Mouse (Mus musculus) liver, embryonic 13.5 days (tissue): ENCODE measurements around the gene Mvb12b. TPM values are rescaled to one million over a fixed set of nuclear protein-coding genes. Genes with fewer than 3 reads are reported as not detected.
A peak's percentile ranks its signal among the peaks of the same experiment; 100 is the strongest.

Experiments
- ATAC-seq: fragments of 200-750 bp; cut with Nextera tagmentation; 2 replicates; pipeline ENCODE4 v1.8.0; 2017; ENCODE audit warnings: low read depth, mild to moderate bottlenecking, moderate number of reproducible peaks, moderate library complexity
- DNase-seq: peaks from one replicate; pipeline ENCODE4 v3.0.0; 2022
- H3K27ac ChIP-seq: fragments of 300-500 bp; sonication (generic); 2 replicates; pipeline ENCODE4 v1.5.1; 2015; ENCODE audit warnings: moderate library complexity, mild to moderate bottlenecking, inconsistent platforms
- H3K27me3 ChIP-seq: fragments of 300-500 bp; sonication (generic); 2 replicates; pipeline ENCODE4 v1.6.1; 2015; ENCODE audit warnings: mild to moderate bottlenecking, inconsistent platforms
- H3K36me3 ChIP-seq: fragments of 300-500 bp; sonication (generic); 2 replicates; pipeline ENCODE4 v1.6.1; 2015; ENCODE audit warnings: mild to moderate bottlenecking, inconsistent platforms
- H3K4me1 ChIP-seq: fragments of 300-500 bp; sonication (generic); replicated peaks from 2 replicates; pipeline ENCODE4 v1.6.1; 2015; ENCODE audit warnings: inconsistent platforms
- H3K4me2 ChIP-seq: fragments of 300-500 bp; sonication (generic); 2 replicates; pipeline ENCODE4 v1.6.1; 2015; ENCODE audit warnings: inconsistent platforms, mild to moderate bottlenecking, moderate library complexity
- H3K4me3 ChIP-seq: fragments of 300-500 bp; sonication (generic); replicated peaks from 2 replicates; pipeline ENCODE4 v1.5.1; 2015; ENCODE audit warnings: mild to moderate bottlenecking, inconsistent platforms
- H3K9ac ChIP-seq: fragments of 300-500 bp; sonication (generic); 2 replicates; pipeline ENCODE4 v1.6.1; 2015; ENCODE audit warnings: mild to moderate bottlenecking, inconsistent platforms
- H3K9me3 ChIP-seq: fragments of 300-500 bp; sonication (generic); replicated peaks from 2 replicates; pipeline ENCODE4 v1.6.1; 2016; ENCODE audit warnings: inconsistent platforms
- WGBS: fragments of 180-500 bp; shearing (Covaris S2); methylation state at CpG from one replicate; pipeline ENCODE4 v1.1.7; 2015; ENCODE audit not compliant: insufficient replicate concordance; 5-methylcytosine and 5-hydroxymethylcytosine counted together
- polyA plus RNA-seq: library from polyadenylated mRNA; unstranded; fragments of >200 nt; fragmentation: Nextera tagmentation; extraction: Ambion mirVana; gene quantifications from 2 replicates; pipeline ENCODE4 v1.2.1, GENCODE M21; 2015

Mvb12b gene
- polyA plus RNA-seq, 1 experiment from 2014 or later, result 11.8 TPM

GRCm38 (mm10) chr2:33821677-33822607 lies 65.8 kb downstream of the Mvb12b start:
- Histone ChIP-seq H3K9ac (peak overlapping the region; percentile 1; the same call in 1 of the 2 replicates), H3K36me3 (peaks cover 53% of the 10 kb centered on the region), H3K27ac (peak overlapping the region; percentile 55), H3K4me1 (peaks cover 25% of the 10 kb centered on the region), H3K4me2 (no peak overlapping the region), H3K9me3 (no peaks in the 10 kb centered on the region), H3K4me3 (no peak overlapping the region), H3K27me3 (no peaks in the 10 kb centered on the region)
- DNase-seq, result peak; percentile 71
- peak; percentile 75 for ATAC-seq
- WGBS, result 33% methylated on average over 13 of the region's 13 CpGs

- no peak for ATAC-seq
- Histone ChIP-seq H3K36me3 (peaks cover 46% of the 10 kb centered on the region), H3K9me3 (no peaks in the 10 kb centered on the region), H3K4me3 (no peak overlapping the region), H3K9ac (no peak overlapping the region), H3K4me2 (no peak overlapping the region), H3K27ac (no peak overlapping the region), H3K4me1 (peaks cover 14% of the 10 kb centered on the region), H3K27me3 (no peaks in the 10 kb centered on the region)
- WGBS, result 87% methylated on average over 3 of the region's 3 CpGs
- DNase-seq, result no peak
These were observed 67.3 kb downstream of the Mvb12b start for GRCm38 (mm10) chr2:33820450-33820849.

- ATAC-seq (no peak), DNase-seq (no peak)
- H3K9me3 ChIP-seq, result no peaks in the 10 kb centered on the region
- H3K4me2 ChIP-seq, result no peak overlapping the region
- WGBS, result 87% methylated on average over 5 of the region's 5 CpGs
- no peak overlapping the region for H3K27ac ChIP-seq
- peaks cover 10% of the 10 kb centered on the region for H3K4me1 ChIP-seq
- H3K36me3 ChIP-seq, result peaks cover 41% of the 10 kb centered on the region
- no peak overlapping the region for H3K9ac ChIP-seq
- H3K27me3 ChIP-seq, result no peaks in the 10 kb centered on the region
- H3K4me3 ChIP-seq, result no peak overlapping the region
These were observed 67.7 kb downstream of the Mvb12b start for GRCm38 (mm10) chr2:33820037-33820436.

- Histone ChIP-seq H3K36me3 (peaks cover 25% of the 10 kb centered on the region), H3K27ac (no peak overlapping the region), H3K4me2 (no peak overlapping the region), H3K27me3 (no peaks in the 10 kb centered on the region), H3K4me1 (peaks cover 8% of the 10 kb centered on the region), H3K9ac (no peak overlapping the region), H3K4me3 (no peak overlapping the region), H3K9me3 (no peaks in the 10 kb centered on the region)
- DNase-seq (no peak), ATAC-seq (no peak)
- WGBS, result 95% methylated on average over 2 of the region's 2 CpGs
These were observed 69.4 kb downstream of the Mvb12b start for GRCm38 (mm10) chr2:33818385-33818784.

- Histone ChIP-seq H3K9ac (no peak overlapping the region), H3K27ac (no peak overlapping the region), H3K4me3 (no peak overlapping the region), H3K4me1 (peaks cover 8% of the 10 kb centered on the region), H3K4me2 (no peak overlapping the region), H3K27me3 (no peaks in the 10 kb centered on the region), H3K9me3 (no peaks in the 10 kb centered on the region), H3K36me3 (peaks cover 19% of the 10 kb centered on the region)
- DNase-seq (no peak), ATAC-seq (no peak)
- WGBS, result 66% methylated on average over 9 of the region's 9 CpGs
These were observed 69.9 kb downstream of the Mvb12b start for GRCm38 (mm10) chr2:33817663-33818346.

GRCm38 (mm10) chr2:33817080-33817479 lies 70.7 kb downstream of the Mvb12b start:
- DNase-seq, result no peak

GRCm38 (mm10) chr2:33814581-33814980 lies 73.2 kb downstream of the Mvb12b start:
- Histone ChIP-seq H3K27ac (no peak overlapping the region), H3K27me3 (no peaks in the 10 kb centered on the region), H3K9ac (no peak overlapping the region), H3K4me2 (no peak overlapping the region), H3K4me3 (no peak overlapping the region), H3K4me1 (0 out of 2 replicates have a peak, but pooled peaks cover 2% of the 10 kb centered on the region), H3K36me3 (peaks cover 10% of the 10 kb centered on the region), H3K9me3 (no peaks in the 10 kb centered on the region)
- 82% methylated on average over 8 of the region's 8 CpGs for WGBS
- ATAC-seq (no peak), DNase-seq (no peak)

More at GRCm38 (mm10) chr2:33817080-33817479, 70.7 kb downstream of the Mvb12b start:
- 77% methylated on average over 4 of the region's 4 CpGs for WGBS
- ATAC-seq, result no peak
- H3K4me1 ChIP-seq, result peaks cover 6% of the 10 kb centered on the region
- no peaks in the 10 kb centered on the region for H3K9me3 ChIP-seq
- H3K4me3 ChIP-seq, result no peak overlapping the region
- peaks cover 17% of the 10 kb centered on the region for H3K36me3 ChIP-seq
- no peaks in the 10 kb centered on the region for H3K27me3 ChIP-seq
- no peak overlapping the region for H3K9ac ChIP-seq
- H3K27ac ChIP-seq, result no peak overlapping the region
- H3K4me2 ChIP-seq, result no peak overlapping the region

GRCm38 (mm10) chr2:33813501-33814240 lies 74.1 kb downstream of the Mvb12b start:
- no peak overlapping the region for H3K27ac ChIP-seq
- DNase-seq (no peak), ATAC-seq (no peak)
- H3K27me3 ChIP-seq, result no peaks in the 10 kb centered on the region
- H3K4me1 ChIP-seq, result 0 out of 2 replicates have a peak, but pooled peaks cover 2% of the 10 kb centered on the region
- H3K36me3 ChIP-seq, result peaks cover 2% of the 10 kb centered on the region
- H3K9me3 ChIP-seq, result no peaks in the 10 kb centered on the region
- WGBS, result 61% methylated on average over 8 of the region's 8 CpGs
- no peak overlapping the region for H3K4me3 ChIP-seq
- H3K9ac ChIP-seq, result no peak overlapping the region
- no peak overlapping the region for H3K4me2 ChIP-seq

GRCm38 (mm10) chr2:33812980-33813379 lies 74.8 kb downstream of the Mvb12b start:
- no peaks in the 10 kb centered on the region for H3K36me3 ChIP-seq
- no peak overlapping the region for H3K4me2 ChIP-seq
- no peak for ATAC-seq
- H3K27ac ChIP-seq, result no peak overlapping the region
- 0 out of 2 replicates have a peak, but pooled peaks cover 2% of the 10 kb centered on the region for H3K4me1 ChIP-seq
- no peak overlapping the region for H3K4me3 ChIP-seq
- WGBS, result 85% methylated on average over 11 of the region's 11 CpGs
- H3K27me3 ChIP-seq, result no peaks in the 10 kb centered on the region
- no peaks in the 10 kb centered on the region for H3K9me3 ChIP-seq
- H3K9ac ChIP-seq, result no peak overlapping the region
- no peak for DNase-seq

- Histone ChIP-seq H3K9ac (no peak overlapping the region), H3K4me3 (no peak overlapping the region), H3K4me1 (0 out of 2 replicates have a peak, but pooled peaks cover 2% of the 10 kb centered on the region), H3K4me2 (no peak overlapping the region), H3K27me3 (no peaks in the 10 kb centered on the region), H3K36me3 (no peaks in the 10 kb centered on the region), H3K27ac (no peak overlapping the region), H3K9me3 (no peaks in the 10 kb centered on the region)
- DNase-seq, result no peak
- ATAC-seq, result no peak
- WGBS, result 87% methylated on average over 17 of the region's 17 CpGs
These were observed 76.3 kb downstream of the Mvb12b start for GRCm38 (mm10) chr2:33811349-33811890.

- Histone ChIP-seq H3K4me1 (0 out of 2 replicates have a peak, but pooled peaks cover 2% of the 10 kb centered on the region), H3K4me2 (no peak overlapping the region), H3K36me3 (no peaks in the 10 kb centered on the region), H3K27me3 (no peaks in the 10 kb centered on the region), H3K27ac (no peak overlapping the region), H3K9ac (no peak overlapping the region), H3K4me3 (no peak overlapping the region), H3K9me3 (no peaks in the 10 kb centered on the region)
- DNase-seq (no peak), ATAC-seq (no peak)
- 88% methylated on average over 3 of the region's 3 CpGs for WGBS
These were observed 78.7 kb downstream of the Mvb12b start for GRCm38 (mm10) chr2:33809081-33809480.
